ENCODE assay signal across 8 mouse cellular contexts in the genomic region with DNA sequence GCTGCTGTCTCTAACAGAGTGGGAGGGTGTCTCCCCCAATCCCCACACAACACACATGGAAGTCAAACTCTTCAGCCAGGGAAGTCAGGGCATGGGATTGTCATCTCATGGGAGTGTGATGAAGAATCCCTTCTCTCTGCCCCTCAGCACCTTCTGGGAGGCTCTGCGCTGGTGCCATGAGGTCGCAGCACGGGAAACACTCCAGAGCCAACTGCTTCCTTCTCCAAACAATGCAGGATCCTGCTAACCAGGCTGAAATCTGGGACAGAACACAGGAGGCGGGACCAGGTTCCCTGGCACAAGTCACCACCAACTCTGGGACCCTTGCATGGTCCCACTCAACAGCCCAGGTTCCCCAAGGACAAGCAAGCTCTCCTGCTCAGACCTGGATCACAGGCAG. TPM values are rescaled to one million over a fixed set of nuclear protein-coding genes. Genes with fewer than 3 reads are reported as not detected.
A peak's percentile ranks its signal among the peaks of the same experiment; 100 is the strongest.
DNase-seq lines count a peak whose midpoint lies in the region; ATAC-seq and TF ChIP-seq lines count a peak whose summit lies in the region.

No protein-coding gene starts in this region.

- 9% methylated on average over 4 of the region's 4 CpGs for WGBS in liver, adult 2 months
- WGBS in liver, embryonic 12.5 days (ENCODE audit: insufficient replicate concordance) = 42% methylated on average over 4 of the region's 4 CpGs
- 62% methylated on average over 4 of the region's 4 CpGs for WGBS in hindbrain, embryonic 15.5 days
- WGBS in neural tube, embryonic 12.5 days = 64% methylated on average over 4 of the region's 4 CpGs
- WGBS in thymus, adult 2 months = 91% methylated on average over 4 of the region's 4 CpGs

- H3K36me3 ChIP-seq in liver, adult 2 months (ENCODE audit: control insufficient read depth, insufficient read depth, low read length) = no peaks in the 10 kb centered on the region
- no peaks in the 10 kb centered on the region; the same call in 1 of the 2 replicates for H3K36me3 ChIP-seq in liver, embryonic 12.5 days
- H3K36me3 ChIP-seq in hindbrain, embryonic 15.5 days = peaks cover 4% of the 10 kb centered on the region
- peaks cover 4% of the 10 kb centered on the region for H3K36me3 ChIP-seq in neural tube, embryonic 12.5 days
- no peaks in the 10 kb centered on the region for H3K36me3 ChIP-seq in thymus, adult 2 months (ENCODE audit: control insufficient read depth, insufficient read depth, low read length)

- H3K4me3 ChIP-seq in liver, adult 2 months (ENCODE audit: insufficient read depth, low read depth, low read length) = no peak overlapping the region
- no peak overlapping the region for H3K4me3 ChIP-seq in liver, embryonic 12.5 days
- H3K4me3 ChIP-seq in hindbrain, embryonic 15.5 days = no peak overlapping the region
- no peak overlapping the region for H3K4me3 ChIP-seq in neural tube, embryonic 12.5 days
- no peak overlapping the region for H3K4me3 ChIP-seq in thymus, adult 2 months (ENCODE audit: control insufficient read depth, insufficient read depth, low read length)

- DNase-seq in cerebellum, adult 11-12 months = peak; percentile 80
- DNase-seq in cerebellum, adult 11 months = no peak
- DNase-seq in liver, adult 2 months (ENCODE audit: extremely low read depth, low read depth, low spot score) = peak; percentile 80
- no peak for DNase-seq in embryo, embryonic 10 days (ENCODE audit: low spot score)
- no peak for DNase-seq in thymus, adult 2 months

- H3K4me2 ChIP-seq in liver, embryonic 12.5 days = no peak overlapping the region
- H3K4me2 ChIP-seq in hindbrain, embryonic 15.5 days = peak overlapping the region; percentile 87
- peak overlapping the region; percentile 76 for H3K4me2 ChIP-seq in neural tube, embryonic 12.5 days (replicated peaks)

- peaks cover 40% of the 10 kb centered on the region for H3K4me1 ChIP-seq in liver, adult 2 months (ENCODE audit: control insufficient read depth, insufficient read depth, low read length)
- peaks cover 86% of the 10 kb centered on the region for H3K4me1 ChIP-seq in liver, embryonic 12.5 days
- peaks cover 62% of the 10 kb centered on the region for H3K4me1 ChIP-seq in hindbrain, embryonic 15.5 days (replicated peaks)
- H3K4me1 ChIP-seq in neural tube, embryonic 12.5 days = peaks cover 67% of the 10 kb centered on the region
- H3K4me1 ChIP-seq in thymus, adult 2 months (replicated peaks; ENCODE audit: control insufficient read depth, insufficient read depth, low read length) = peaks cover 27% of the 10 kb centered on the region

- peak overlapping the region; percentile 98 for H3K27ac ChIP-seq in liver, adult 2 months (replicated peaks; ENCODE audit: insufficient read depth, low read depth, low read length)
- H3K27ac ChIP-seq in liver, embryonic 12.5 days = no peak overlapping the region
- no peak overlapping the region for H3K27ac ChIP-seq in hindbrain, embryonic 15.5 days (replicated peaks)
- no peak overlapping the region for H3K27ac ChIP-seq in neural tube, embryonic 12.5 days
- no peak overlapping the region for H3K27ac ChIP-seq in thymus, adult 2 months (ENCODE audit: control insufficient read depth, insufficient read depth, low read length)

- peaks cover 24% of the 10 kb centered on the region; the same call in 1 of the 2 replicates for H3K79me2 ChIP-seq in liver, adult 2 months (ENCODE audit: control insufficient read depth, insufficient read depth, low read length)

- TF ChIP-seq CTCF in liver, adult 2 months (IDR thresholded peaks at IDR 0.05; ENCODE audit: low read depth, low read length) = no peak
- TF ChIP-seq CTCF in thymus, adult 2 months (IDR thresholded peaks at IDR 0.05; ENCODE audit: borderline replicate concordance, control insufficient read depth, extremely low read depth, insufficient read depth, low read length, poor library complexity) = no peak

- no peaks in the 10 kb centered on the region for H3K9me3 ChIP-seq in liver, embryonic 12.5 days (replicated peaks)
- H3K9me3 ChIP-seq in hindbrain, embryonic 15.5 days = no peaks in the 10 kb centered on the region
- no peaks in the 10 kb centered on the region for H3K9me3 ChIP-seq in neural tube, embryonic 12.5 days

- H3K9ac ChIP-seq in liver, adult 2 months (ENCODE audit: low read depth, low read length) = peak overlapping the region; percentile 58
- no peak overlapping the region for H3K9ac ChIP-seq in liver, embryonic 12.5 days
- peak overlapping the region; percentile 19; the same call in 1 of the 2 replicates for H3K9ac ChIP-seq in hindbrain, embryonic 15.5 days
- peak overlapping the region; percentile 38 for H3K9ac ChIP-seq in neural tube, embryonic 12.5 days

- no peaks in the 10 kb centered on the region for H3K27me3 ChIP-seq in liver, adult 2 months (ENCODE audit: control insufficient read depth, insufficient read depth, low read length)
- peaks cover 96% of the 10 kb centered on the region for H3K27me3 ChIP-seq in liver, embryonic 12.5 days (replicated peaks)
- H3K27me3 ChIP-seq in hindbrain, embryonic 15.5 days = no peaks in the 10 kb centered on the region
- no peaks in the 10 kb centered on the region for H3K27me3 ChIP-seq in neural tube, embryonic 12.5 days (replicated peaks)
- H3K27me3 ChIP-seq in thymus, adult 2 months (ENCODE audit: control insufficient read depth, insufficient read depth, low read length) = no peaks in the 10 kb centered on the region

- no peak for TF ChIP-seq POLR2A in liver, adult 2 months (IDR thresholded peaks at IDR 0.05; ENCODE audit: extremely low read depth, insufficient read depth, low read length)
- no peak for TF ChIP-seq POLR2A in thymus, adult 2 months (IDR thresholded peaks at IDR 0.05; ENCODE audit: control insufficient read depth, extremely low read depth, insufficient read depth, low read length, poor library complexity)

- no peak for ATAC-seq in liver, embryonic 12.5 days
- ATAC-seq in hindbrain, embryonic 15.5 days (ENCODE audit: low FRiP score, low read depth) = no peak
- ATAC-seq in neural tube, embryonic 12.5 days (ENCODE audit: low FRiP score, low read depth) = no peak

RNA-seq across cellular contexts. Expression of a gene that starts 3.7 kb away (rescaled TPM):
- total RNA-seq in liver, adult 2 months (2014; rRNA removed) = 193 and 278 TPM in 2 replicates
- polyA plus RNA-seq in liver, adult 2 months (2012; rRNA removed) = 354 and 373 TPM in 2 replicates
- 22.8 and 26.5 TPM in 2 replicates for polyA plus RNA-seq in liver, embryonic 12.5 days (2016; fragmentation: Nextera tagmentation; extraction: Ambion mirVana)
- polyA plus RNA-seq in hindbrain, embryonic 15.5 days (2015; fragmentation: Nextera tagmentation; extraction: Ambion mirVana) = 102 and 114 TPM in 2 replicates
- polyA plus RNA-seq in neural tube, embryonic 12.5 days (2016; fragmentation: Nextera tagmentation; extraction: Ambion mirVana) = 85.7 and 96.0 TPM in 2 replicates
- polyA plus RNA-seq in thymus, adult 2 months (2012; rRNA removed) = 35.3 and 40.3 TPM in 2 replicates

RNA-seq across cellular contexts. Expression of a gene that starts 25.5 kb away (rescaled TPM):
- total RNA-seq in liver, adult 2 months (2014; rRNA removed) = 27.7 and 29.1 TPM in 2 replicates
- polyA plus RNA-seq in liver, adult 2 months (2012; rRNA removed) = 29.4 and 44.7 TPM in 2 replicates
- polyA plus RNA-seq in liver, embryonic 12.5 days (2016; fragmentation: Nextera tagmentation; extraction: Ambion mirVana) = 19.2 and 19.4 TPM in 2 replicates
- 6.2 and 6.3 TPM in 2 replicates for polyA plus RNA-seq in hindbrain, embryonic 15.5 days (2015; fragmentation: Nextera tagmentation; extraction: Ambion mirVana)
- polyA plus RNA-seq in neural tube, embryonic 12.5 days (2016; fragmentation: Nextera tagmentation; extraction: Ambion mirVana) = 7.2 and 7.5 TPM in 2 replicates
- 168 and 185 TPM in 2 replicates for polyA plus RNA-seq in thymus, adult 2 months (2012; rRNA removed)

RNA-seq across cellular contexts. Expression of a gene that starts 49.4 kb away (rescaled TPM):
- 5.5 and 6.3 TPM in 2 replicates for total RNA-seq in liver, adult 2 months (2014; rRNA removed)
- 2.0 and 2.7 TPM in 2 replicates for polyA plus RNA-seq in liver, adult 2 months (2012; rRNA removed)
- 7.0 and 8.0 TPM in 2 replicates for polyA plus RNA-seq in liver, embryonic 12.5 days (2016; fragmentation: Nextera tagmentation; extraction: Ambion mirVana)
- 3.1 and 3.4 TPM in 2 replicates for polyA plus RNA-seq in hindbrain, embryonic 15.5 days (2015; fragmentation: Nextera tagmentation; extraction: Ambion mirVana)
- polyA plus RNA-seq in neural tube, embryonic 12.5 days (2016; fragmentation: Nextera tagmentation; extraction: Ambion mirVana) = 7.2 and 8.0 TPM in 2 replicates
- polyA plus RNA-seq in thymus, adult 2 months (2012; rRNA removed) = 14.2 and 15.0 TPM in 2 replicates

RNA-seq across cellular contexts. Expression of a gene that starts 51.1 kb away (rescaled TPM):
- total RNA-seq in liver, adult 2 months (2014; rRNA removed) = 8.9 and 13.4 TPM in 2 replicates
- 16.0 and 16.6 TPM in 2 replicates for polyA plus RNA-seq in liver, adult 2 months (2012; rRNA removed)
- polyA plus RNA-seq in liver, embryonic 12.5 days (2016; fragmentation: Nextera tagmentation; extraction: Ambion mirVana) = 2.6 and 3.4 TPM in 2 replicates
- 2.5 and 2.7 TPM in 2 replicates for polyA plus RNA-seq in hindbrain, embryonic 15.5 days (2015; fragmentation: Nextera tagmentation; extraction: Ambion mirVana)
- polyA plus RNA-seq in neural tube, embryonic 12.5 days (2016; fragmentation: Nextera tagmentation; extraction: Ambion mirVana) = 5.6 and 6.9 TPM in 2 replicates
- 69.3 and 79.2 TPM in 2 replicates for polyA plus RNA-seq in thymus, adult 2 months (2012; rRNA removed)

Comparison
In these comparisons a context has a peak if more than half of its experiments do, and no peak if none do; other contexts are left out.
1. DNase-seq: peak in cerebellum, adult 11-12 months (single experiment) and liver, adult 2 months (single experiment); none in cerebellum, adult 11 months (single experiment), embryo, embryonic 10 days (single experiment) and thymus, adult 2 months (single experiment).